Mouse (Mus musculus) spleen, adult 12 weeks (tissue): Measurements from ENCODE around the gene Nckap5.

Experiments used
- DNase-seq: peaks from one replicate; pipeline ENCODE4 v3.0.0; 2022; ENCODE audit warnings: low spot score

The Nckap5 gene

DNA sequence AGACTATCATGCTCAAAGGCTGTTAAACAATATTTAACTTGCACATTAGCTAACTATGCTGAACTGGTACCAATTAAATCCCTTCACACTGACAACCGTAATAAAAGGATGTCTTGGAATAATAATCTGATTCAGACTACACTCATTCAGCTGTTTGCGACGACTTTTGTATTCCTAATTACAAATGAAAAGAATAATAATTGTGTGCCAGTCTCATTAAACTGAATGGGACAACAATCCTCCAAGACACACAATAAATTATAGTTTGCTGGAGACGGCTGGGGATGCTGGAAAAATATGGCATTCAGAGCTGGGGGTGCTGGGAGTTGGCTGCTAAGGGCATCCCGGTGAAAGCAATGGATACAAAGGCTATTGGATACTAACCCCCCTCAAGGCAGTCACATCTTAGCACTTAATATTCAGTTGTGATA is 818.9 kb downstream of the Nckap5 start:
- DNase-seq, result no peak

DNA sequence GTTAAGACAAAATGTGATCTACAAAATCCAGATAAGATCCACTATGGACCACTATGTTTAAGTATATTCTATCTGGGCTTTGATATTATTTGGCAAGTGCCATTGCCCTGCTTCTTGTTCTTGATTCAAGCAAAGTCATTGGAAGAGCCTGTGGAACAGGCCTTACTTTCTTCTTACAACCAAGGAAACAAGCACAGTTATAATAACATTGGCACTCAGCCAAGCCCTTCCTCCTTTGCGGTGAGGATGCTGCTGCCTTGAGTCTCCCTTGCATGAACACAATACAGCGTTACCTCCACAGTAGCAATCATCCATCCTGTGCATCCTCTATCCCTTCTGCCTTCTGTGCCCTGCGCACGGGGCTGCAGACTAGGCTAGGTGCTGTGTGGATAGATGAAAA is 823.0 kb downstream of the Nckap5 start:
- no peak for DNase-seq

DNA sequence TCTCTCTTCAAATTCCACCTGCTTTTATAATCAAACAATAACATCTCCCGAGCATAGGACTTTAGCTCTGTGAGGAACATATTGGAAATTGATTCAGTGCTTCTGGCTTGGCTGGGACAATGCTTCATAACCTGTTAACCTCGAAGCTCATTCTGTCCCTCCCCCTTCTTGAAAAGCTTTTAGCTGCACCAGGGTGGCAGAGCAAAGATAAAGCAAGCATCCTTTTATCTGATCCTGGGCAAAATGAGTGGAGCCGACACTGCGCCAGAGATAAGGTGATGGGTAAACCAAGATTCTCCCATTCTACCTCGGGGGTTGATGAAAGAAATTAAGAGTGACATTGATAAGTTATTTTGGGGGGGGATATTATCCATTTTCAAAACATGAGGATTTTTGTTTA is 824.9 kb downstream of the Nckap5 start:
- DNase-seq, result no peak

DNA sequence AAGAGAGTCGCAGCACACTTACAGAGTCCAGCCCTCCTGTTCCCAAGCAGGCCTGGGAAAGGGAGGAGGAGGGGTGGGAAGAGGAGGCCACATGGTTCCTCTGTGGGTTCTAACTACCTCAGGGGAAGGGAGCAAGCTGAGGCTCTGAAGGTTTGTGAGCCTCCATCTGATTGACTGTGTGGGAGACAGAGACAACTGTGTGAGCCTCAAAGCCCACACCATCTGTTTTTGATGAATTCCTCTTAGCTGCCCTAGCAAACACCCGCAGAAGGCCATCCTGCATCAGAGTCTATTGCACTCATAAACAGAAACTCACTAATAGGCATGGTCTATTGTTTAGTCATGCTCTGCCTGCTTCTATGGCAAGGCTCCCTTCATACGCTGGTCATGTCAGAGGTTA is 834.1 kb downstream of the Nckap5 start:
- no peak for DNase-seq

DNA sequence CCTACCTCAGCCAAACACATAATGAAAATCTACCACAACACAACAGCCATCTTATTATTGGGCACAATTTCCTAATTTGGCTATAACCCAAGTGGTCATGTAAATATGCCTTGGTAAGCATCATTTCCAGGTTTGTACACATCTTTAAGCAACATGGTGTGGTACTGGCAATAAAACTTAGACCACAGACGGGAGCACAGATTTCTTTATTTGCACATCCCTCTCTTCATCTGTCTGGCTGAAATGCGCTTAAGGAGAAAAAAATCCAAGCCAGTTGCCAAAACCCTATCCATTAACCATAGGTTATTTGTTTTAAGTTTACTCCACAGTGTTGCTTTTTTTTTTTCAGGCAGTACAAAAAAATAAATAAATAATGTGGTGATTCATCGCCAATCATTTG is 842.8 kb downstream of the Nckap5 start:
- DNase-seq, result no peak

DNA sequence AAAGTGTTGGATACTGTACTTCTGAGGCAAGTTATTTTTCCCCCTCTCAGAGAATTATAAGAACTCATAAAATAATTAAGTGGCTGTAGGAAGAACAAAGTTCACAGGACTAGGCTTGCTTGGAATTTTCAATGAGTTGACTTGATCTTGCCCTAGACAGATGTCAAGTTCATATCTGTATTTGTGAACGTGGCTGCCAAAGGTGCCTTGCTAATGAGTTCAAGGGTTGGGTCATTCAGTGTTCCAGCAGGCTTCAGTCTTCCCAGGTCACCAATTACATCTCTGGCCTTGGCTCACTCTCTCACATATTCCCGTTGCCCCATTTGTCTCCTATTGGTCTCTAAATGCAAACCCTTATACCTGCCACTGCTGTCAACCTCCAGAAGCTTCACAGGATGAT is 846.0 kb downstream of the Nckap5 start:
- no peak for DNase-seq

DNA sequence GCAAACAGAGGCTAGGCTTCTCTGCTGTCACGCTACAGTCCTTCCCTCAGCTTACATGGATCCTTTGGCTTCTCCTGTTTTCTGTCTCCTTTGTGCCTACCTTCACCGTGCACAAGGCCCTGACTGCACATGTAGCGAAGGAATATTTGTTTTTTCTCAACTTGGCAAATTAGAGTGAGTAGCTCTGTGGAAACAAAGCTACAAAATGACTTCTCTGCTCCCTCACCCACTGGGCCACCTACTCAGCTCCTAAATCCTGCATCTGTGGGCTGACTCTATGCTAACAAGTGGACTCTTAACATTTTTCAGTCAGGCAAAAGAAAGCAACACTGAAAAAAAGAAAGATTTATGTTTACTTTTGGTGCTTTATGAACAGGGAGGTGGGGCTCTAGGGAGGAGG is 856.0 kb downstream of the Nckap5 start:
- no peak for DNase-seq

DNA sequence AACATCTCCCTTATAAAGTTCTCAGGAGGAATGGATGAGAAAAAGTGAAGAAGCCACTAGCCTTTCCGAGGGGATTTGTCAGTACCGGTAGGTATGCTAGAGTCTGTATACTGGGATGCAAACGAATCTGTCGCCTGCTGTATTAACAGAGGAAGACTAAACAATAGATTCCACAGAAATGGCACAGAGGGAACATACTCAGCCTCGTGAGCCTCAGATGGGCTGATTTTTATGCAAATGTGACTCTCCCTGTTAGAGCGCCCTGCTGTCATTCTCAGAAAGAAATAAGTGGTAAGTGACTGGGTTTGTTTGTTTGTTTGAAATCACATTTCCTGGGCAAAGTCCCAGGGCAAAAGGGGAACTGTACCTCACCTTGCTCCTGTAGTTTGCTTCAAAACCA is 858.7 kb downstream of the Nckap5 start:
- no peak for DNase-seq

DNA sequence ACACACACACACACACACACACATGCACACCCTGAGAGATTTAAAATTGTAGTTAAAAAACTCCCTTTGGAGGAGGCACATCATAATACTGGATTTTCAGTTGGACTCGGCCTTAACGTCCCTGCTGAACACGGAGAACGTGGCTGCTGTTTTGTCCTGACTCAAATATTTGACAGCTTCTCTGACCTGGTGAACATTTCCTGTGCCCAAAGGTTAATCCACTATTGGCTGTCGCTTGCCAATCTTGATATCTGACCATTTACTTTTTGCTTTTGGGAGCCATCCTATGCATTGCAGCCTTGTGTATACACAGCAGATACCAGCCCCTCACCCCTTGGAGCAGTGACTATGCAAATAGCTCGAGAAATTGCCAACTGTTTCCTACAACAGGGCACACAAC is 862.9 kb downstream of the Nckap5 start:
- DNase-seq, result no peak

DNA sequence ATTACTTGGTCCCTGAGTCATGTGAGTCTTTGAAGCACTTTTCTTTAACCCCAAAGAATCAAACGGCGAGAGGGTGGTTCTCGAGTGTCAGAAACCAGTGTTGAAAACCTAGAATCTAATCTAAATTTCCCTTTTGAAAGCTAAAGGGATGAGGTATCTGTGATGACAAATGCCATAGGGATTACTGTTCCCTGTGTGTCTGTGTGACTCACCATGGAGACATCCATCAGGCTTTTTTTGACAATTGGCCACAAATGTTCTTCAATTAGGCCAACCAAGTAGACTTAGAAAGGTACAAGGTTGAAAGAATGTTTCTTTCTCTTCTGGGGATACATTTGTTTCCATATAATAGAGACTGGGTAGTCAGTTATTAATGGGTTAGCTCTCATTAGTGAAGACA is 879.6 kb downstream of the Nckap5 start:
- no peak for DNase-seq

DNA sequence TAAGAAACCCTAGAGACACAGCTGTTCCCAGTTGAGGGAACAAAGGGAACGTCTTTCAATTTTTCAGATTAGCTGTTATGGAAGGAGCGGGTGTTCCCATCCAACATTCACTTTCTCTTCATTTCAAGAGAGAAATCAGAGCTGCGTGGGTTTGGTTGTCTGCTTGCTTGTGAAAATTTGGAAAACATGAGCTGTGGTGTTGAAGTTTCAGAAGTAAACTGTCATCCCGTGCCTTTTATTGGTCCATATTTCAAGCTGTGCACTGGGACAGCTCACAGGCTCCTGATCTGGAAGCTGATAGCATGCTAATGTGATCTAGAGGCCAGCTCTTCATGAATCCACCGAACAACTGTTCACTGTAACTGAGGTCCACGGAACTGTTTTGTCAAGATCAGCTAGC is 881.5 kb downstream of the Nckap5 start:
- no peak for DNase-seq

DNA sequence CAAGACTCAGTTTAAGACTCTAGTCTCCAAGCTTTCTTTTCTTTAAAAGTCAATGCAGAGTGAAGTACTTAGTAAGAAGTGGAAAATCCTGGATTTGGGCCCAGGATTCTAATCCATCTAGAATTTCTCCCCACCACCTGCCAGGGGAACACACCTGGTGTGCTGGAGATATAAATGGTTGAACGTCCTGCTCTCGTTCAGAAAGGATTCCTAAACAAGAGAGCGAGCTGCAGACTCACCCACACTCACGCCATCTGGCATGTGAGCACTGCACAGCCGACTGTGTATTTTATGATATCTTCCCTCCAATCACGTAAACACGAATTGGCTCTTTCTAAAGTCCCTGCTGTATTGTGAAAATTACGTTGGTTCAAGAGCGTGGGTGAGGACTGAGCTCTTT is 885.5 kb downstream of the Nckap5 start:
- no peak for DNase-seq

DNA sequence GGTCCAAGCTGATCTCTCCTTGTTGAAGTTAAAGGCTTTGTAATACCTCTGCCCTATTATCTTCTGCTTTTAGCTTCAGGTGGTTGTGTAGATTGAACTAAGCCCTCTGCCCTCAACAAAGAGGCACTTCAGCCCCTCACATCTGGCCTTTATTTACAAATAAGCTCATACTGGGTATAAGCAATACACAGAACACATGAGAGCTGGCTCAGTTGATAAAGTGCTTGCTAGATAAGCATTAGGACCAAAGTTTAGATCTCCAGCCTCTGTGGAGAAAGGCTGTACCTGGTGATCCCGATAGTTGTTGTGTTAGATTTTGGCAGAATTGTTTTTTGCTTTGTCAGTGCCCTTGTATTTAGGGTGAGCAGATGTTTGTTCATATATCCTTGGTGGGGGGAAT is 887.3 kb downstream of the Nckap5 start:
- DNase-seq, result no peak

DNA sequence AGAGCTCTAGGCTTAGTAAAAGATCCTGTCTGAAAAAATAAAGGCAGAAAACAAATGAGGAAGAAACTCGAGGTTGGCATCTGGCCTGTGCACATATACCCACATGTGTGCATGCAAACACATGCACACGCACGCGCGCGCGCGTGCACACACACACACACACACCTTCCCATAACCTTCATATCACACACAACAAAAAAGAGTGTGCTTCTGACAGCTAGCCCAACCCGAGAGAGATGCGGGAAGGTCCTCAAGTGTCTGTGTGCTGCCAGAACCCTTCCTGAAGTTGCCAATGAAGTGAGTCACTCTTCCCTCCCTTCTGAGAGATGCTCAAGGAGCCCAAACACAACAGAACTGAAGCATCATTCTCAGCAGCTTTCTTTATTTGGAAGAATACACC is 905.1 kb downstream of the Nckap5 start:
- no peak for DNase-seq

DNA sequence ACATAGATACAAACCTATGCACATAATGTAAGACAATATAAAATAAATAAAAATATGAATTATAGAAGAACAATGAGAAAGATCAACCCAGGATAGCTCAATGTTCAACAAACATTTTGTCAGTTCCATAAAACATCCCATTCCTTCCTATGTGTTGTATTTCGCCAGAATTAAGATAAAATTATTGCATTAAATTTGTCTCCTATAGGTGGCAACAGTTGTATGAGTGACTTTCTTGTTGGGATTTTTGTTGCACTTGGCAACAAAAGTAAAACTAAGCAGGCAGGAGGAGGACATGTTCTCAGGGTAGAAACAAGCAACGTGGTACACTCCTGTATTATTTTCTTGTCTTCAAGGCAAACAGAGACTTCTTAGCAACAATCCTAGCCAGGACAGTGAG is 907.5 kb downstream of the Nckap5 start:
- no peak for DNase-seq

DNA sequence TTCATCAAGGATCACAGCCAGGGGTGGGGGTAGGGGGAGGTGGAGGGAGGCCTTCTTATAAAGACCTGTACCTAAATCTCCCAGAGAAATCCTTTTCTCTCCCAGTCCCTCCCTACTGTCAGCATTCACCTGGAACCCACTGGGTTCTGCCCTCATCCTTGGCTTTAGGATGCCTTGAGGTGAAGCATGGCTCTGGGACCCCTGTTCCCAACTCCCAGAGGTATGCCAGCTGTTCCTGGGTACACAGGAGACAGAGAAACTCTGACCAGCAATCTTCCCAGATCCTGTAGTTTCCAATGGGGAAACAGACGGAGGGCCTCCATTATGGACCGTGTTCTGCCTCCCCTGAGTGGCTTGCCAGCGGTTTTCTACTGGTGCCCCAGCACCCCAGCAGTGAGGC is 909.9 kb downstream of the Nckap5 start:
- DNase-seq, result no peak

DNA sequence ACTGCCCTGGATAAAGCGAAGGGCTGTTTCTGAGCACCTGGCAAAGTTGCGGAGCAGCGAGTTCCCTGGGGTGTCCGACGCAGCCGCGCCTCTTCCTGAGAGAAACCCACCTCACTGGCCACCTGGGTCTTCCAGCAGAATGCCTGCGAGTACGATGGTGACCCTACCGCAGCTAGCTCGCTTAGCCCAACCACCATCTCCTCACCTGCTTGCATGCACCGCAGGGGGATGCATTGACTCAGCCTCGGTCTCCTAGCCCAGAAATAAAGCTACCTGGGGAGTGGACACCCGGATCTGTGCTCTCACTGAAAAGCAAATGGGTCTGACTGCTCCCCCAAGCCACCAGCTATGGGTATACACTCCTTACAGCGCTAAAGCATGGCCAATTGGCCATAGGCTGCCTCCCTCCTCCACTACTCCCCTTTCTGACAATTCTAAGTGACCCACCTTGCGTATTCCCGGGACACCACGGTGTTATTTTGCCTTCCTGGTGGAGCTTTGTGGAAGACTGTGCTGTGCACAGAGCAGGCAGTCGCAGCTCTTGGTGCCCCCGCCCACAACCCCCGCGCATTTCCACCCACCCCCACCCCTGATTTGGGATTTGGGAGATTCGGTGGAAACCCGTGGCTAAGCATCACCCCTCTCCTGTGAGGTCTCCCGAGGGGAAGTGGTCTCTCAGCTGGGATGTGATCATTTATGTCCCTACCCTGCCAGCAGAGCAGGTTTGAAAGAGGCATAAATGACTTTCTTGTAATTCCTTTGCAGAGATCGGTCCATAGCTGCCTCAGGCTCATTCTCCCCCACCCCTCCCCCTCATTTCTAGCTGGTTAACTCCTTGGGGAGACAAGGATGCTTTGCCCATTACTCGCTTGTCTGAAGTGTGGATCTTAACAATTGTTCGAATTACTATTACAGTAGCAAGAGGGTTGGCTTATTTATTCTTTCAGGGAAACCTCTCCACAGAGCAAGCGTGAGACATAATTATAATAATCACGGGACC is 917.7 kb downstream of the Nckap5 start, which contains the start of gene Lypd1:
Gene Lypd1 (minus strand): TSS at position 501 of the 1,000 bp plus-strand sequence.
- DNase-seq, result no peak

DNA sequence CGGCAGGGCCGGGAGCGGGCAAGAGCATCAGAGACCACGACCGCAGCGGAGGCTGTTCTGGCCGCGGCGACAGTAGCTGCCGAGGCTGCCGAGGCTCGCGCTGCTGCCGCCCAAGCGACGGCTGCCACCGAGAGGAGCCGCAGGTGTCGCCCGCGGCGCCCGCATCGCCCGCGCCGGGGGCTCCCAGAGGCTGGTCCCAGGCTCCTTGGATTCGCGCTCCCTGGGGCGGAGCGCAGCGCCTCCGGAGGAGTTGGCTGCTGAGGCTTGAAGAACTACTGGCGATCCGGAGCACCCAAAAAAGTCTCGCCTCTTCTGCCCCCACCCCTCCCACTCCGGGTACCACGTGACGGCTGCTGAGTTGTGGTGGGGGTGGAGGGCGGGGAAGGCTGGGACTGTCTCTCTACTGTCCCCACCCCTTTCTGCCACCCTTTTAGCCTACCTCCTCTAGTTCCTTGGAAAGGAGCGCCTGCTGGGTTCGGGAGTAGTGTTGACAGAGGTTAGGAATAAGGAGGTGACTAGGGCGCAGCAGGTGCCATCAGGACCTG is 918.6 kb downstream of the Nckap5 start:
- DNase-seq, result no peak

DNA sequence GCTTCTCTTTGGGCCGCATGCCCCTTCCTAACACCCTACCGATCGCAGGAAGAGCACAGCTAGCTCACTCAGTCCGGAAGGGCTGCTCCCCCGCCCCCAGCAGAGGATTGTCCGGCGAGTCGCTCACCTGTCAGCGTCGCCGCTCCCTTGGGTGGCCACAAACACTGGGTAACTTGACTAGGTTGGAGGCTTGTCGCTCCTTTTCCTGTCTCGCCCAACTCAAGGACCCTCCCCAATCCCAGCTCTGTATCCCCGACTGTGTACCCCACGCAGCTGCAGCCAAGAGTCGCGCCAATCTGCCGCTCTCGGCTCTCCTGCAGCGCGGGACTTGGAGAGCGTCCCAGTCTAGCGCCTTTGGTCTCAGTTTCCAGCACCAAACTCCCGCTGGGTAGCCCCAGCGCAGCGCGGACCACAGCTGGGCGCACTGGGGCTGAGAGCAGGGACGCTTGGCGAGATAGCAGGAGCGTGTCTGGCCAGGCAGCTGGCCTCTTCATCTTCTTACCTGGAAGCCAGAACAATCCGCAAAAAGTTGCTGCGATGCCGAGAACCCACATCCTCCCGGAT is 919.2 kb downstream of the Nckap5 start:
- no peak for DNase-seq

DNA sequence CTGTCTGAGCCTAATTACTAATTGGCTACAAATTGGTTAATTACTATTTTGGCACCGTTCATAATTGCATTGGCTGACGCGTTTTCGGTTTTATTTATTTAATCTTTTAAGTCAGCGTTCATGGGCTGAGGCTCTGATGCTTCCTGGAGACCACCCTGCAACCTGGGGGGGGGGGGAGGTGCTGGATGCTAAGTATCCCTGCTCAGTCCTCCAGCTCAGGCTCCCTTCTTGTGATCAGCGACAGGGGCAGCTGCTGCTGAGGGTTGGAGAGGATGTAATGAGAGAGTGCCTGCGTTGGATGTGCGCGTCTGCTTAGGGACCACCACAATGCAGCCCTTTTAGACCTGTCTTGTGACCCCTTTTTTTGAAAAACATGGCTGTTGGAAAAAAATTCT is 919.7 kb downstream of the Nckap5 start:
- DNase-seq, result no peak

DNA sequence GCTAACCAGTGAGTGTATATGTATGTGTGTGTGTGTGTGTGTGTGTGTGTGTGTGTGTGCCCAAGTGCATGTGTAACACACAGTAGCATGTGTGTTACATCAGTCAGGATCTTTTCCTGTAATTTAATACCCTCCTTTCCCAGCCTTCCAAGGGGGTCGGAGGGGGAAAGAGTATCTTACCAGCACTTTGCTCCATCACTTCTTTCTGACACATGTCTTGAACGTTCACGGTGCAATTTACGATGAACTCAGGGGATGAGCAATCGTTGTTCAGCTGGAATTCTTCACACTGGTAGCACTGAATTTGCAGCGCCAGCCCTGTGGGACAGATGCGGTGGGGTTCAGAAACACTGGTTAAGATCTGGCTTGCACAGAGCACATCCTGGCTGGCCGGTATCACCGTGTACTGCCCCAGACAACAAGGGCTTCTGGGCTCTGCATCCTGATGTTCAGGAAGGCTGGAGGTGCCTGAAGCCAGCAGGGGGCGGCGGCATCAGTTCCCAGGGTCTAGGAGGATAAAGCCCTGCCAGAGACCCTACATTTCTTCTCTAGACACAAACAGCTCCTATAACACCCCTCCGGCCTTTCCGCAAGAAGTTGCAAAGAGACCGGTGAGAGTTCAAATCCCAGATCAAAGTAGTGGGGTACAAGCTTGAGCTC is 920.3 kb downstream of the Nckap5 start:
- DNase-seq, result no peak

DNA sequence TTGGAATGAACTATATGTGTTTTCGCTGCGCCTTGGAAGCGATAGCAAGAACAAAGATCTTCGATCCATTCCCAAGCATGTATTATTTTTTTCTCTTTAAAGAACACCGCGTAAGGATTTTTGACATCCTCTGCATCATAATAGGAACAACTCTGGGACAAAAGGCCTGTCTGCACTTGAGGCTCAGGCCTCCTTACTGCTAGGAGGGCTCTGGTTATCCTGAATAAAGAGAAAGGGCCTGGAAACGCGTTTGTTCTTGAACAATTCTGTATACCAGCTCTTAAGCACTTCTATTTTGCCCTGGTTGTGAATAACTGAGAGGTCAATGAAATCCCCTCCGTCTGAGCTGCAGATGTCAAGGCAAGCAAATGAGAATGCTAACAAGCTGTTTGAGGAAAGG is 937.4 kb downstream of the Nckap5 start:
- DNase-seq, result no peak

DNA sequence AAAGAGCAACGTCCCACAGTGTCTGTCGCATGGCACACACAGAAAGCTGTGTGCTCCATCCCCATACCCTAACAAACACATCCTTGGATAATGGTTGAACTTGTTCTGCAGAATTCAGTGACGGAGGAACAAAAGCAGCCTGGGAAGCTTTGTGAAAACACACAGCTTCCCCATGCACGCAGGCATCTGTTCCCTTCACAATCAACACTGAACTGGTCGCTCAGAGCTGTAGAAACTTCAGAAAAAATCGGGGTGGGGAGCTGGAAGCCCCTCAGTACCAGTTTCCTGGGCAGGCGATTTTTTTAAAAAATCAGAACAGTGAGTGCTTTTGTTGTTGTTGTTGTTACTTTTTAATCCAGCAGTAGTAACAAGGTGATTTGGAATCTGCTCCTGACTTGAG is 960.5 kb downstream of the Nckap5 start:
- DNase-seq, result no peak
